Comparison of ENCODE assay signal across 13 mouse cellular contexts in the genomic region with DNA sequence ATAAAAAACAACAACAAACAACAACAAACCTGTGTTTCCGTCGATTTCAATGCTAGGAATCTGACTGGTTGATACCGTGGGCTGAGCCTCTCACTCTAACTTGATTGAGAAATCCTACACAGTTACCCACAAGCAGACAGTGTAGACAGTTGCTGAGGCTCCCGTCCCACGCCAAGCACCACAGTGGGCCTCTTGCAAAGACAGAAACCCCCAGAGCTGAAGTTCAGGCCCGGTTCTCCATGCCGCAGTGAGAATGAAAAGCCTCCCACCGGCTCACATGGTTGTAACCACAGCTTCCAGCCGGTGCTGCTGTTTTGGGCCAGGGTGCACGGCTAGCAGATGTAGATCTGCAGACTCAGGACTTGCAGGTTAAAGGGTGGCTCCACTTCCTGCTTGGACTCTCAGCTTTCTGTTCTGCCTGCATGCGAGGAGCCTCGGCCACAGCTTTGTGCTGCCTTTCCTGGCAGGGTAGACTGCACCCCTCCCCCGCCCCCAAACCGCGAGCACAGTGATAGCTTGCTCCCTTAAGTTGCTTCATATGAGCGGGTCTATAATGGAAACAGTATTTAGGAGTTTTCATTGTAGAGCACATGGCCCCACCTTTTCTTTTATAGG.
DNase-seq lines count a peak whose midpoint lies in the region; ATAC-seq and TF ChIP-seq lines count a peak whose summit lies in the region.
"Had no signal": no experiment of that assay in that cellular context is flagged by ENCODE, and none has a peak within 500 bp of the region (broad histone marks: within the 10 kb centered on the region; RNA-seq: fewer than 3 reads in every experiment).

No protein-coding gene starts in this region.

- no peaks in the 10 kb centered on the region for H3K36me3 ChIP-seq in lung, postnatal 0 days (ENCODE audit: insufficient read depth, low read length)
- no peaks in the 10 kb centered on the region for H3K36me3 ChIP-seq in forebrain, embryonic 11.5 days (ENCODE audit: control insufficient read depth, insufficient read depth, low read length)
- no peaks in the 10 kb centered on the region for H3K36me3 ChIP-seq in heart, embryonic 10.5 days
- H3K36me3 ChIP-seq: embryonic facial prominence, embryonic 12.5 days had no signal

- peak; percentile 5 for DNase-seq in lung, adult 2 months
- DNase-seq in lung, postnatal 0 days (ENCODE audit: low spot score), result no peak
- DNase-seq in lung, postnatal 4 days, result peak; percentile 46 to 54
- DNase-seq in forebrain, embryonic 11.5 days (ENCODE audit: low spot score), result no peak
- DNase-seq in frontal cortex, postnatal 36 days (ENCODE audit: low spot score in 2 of 2), result no peak
- no peak for DNase-seq in heart, embryonic 10.5 days (ENCODE audit: low spot score)
- DNase-seq: gastrocnemius, postnatal 36 days; left cerebral cortex, postnatal 4 days; right cerebral cortex, adult 18-20 months had no signal

- TF ChIP-seq EP300 in lung, postnatal 0 days (IDR thresholded peaks at IDR 0.05), result no peak

- no peak for ATAC-seq in lung, postnatal 0 days
- ATAC-seq in hematopoietic stem cell, adult 5-6 weeks (replicated peaks in 1 of 2; ENCODE audit: insufficient read depth in 1 of 2, low FRiP score in 2 of 2, low TSS enrichment in 1 of 2, low read depth in 1 of 2, poor library complexity in 2 of 2, severe bottlenecking in 2 of 2), result peak; percentile 92 to 93
- ATAC-seq in forebrain, embryonic 11.5 days (replicated peaks; ENCODE audit: low FRiP score), result no peak

- WGBS in lung, adult 2 months, result 53% methylated on average over 16 of the region's 16 CpGs
- 65% methylated on average over 16 of the region's 16 CpGs for WGBS in lung, postnatal 0 days
- 83% methylated on average over 16 of the region's 16 CpGs for WGBS in forebrain, embryonic 11.5 days
- 77% methylated on average over 16 of the region's 16 CpGs for WGBS in heart, embryonic 10.5 days

- no peaks in the 10 kb centered on the region for H3K4me1 ChIP-seq in lung, adult 2 months (ENCODE audit: control insufficient read depth, insufficient read depth, low read length)
- H3K4me1 ChIP-seq in lung, postnatal 0 days (ENCODE audit: insufficient read depth, low read depth, low read length), result no peaks in the 10 kb centered on the region
- no peaks in the 10 kb centered on the region; the same call in 1 of the 2 replicates for H3K4me1 ChIP-seq in forebrain, embryonic 11.5 days (replicated peaks; ENCODE audit: control insufficient read depth, insufficient read depth, low read length)
- H3K4me1 ChIP-seq in heart, embryonic 10.5 days, result 0 out of 2 replicates have a peak, but pooled peaks cover 4% of the 10 kb centered on the region

- TF ChIP-seq POLR2A in lung, adult 2 months (IDR thresholded peaks at IDR 0.05; ENCODE audit: borderline replicate concordance, extremely low read depth, low read depth, low read length), result no peak

- H3K27ac ChIP-seq in lung, postnatal 0 days (ENCODE audit: low read length), result no peak overlapping the region
- no peak overlapping the region for H3K27ac ChIP-seq in forebrain, embryonic 11.5 days (ENCODE audit: low read depth, low read length)
- no peak overlapping the region for H3K27ac ChIP-seq in heart, embryonic 10.5 days
- H3K27ac ChIP-seq: embryonic facial prominence, embryonic 12.5 days; kidney, postnatal 0 days had no signal

- TF ChIP-seq CTCF in lung, adult 2 months (IDR thresholded peaks at IDR 0.05; ENCODE audit: insufficient read depth, low read length), result no peak
- TF ChIP-seq CTCF in lung, postnatal 0 days (IDR thresholded peaks at IDR 0.05), result no peak

- H3K4me3 ChIP-seq in lung, adult 2 months (replicated peaks; ENCODE audit: extremely low read depth, low read depth, low read length), result no peak overlapping the region
- H3K4me3 ChIP-seq in lung, postnatal 0 days (ENCODE audit: low read depth, low read length), result no peak overlapping the region
- no peak overlapping the region for H3K4me3 ChIP-seq in forebrain, embryonic 11.5 days (ENCODE audit: low read depth, low read length)
- no peak overlapping the region for H3K4me3 ChIP-seq in heart, embryonic 10.5 days
- H3K4me3 ChIP-seq: embryonic facial prominence, embryonic 12.5 days; myocyte had no signal

- H3K9ac ChIP-seq in lung, postnatal 0 days (replicated peaks; ENCODE audit: low read depth), result no peak overlapping the region
- H3K9ac ChIP-seq in forebrain, embryonic 11.5 days (ENCODE audit: low read length), result no peak overlapping the region
- H3K9ac ChIP-seq: embryonic facial prominence, embryonic 12.5 days had no signal

- H3K4me2 ChIP-seq in lung, postnatal 0 days (replicated peaks; ENCODE audit: low read depth, low read length), result no peak overlapping the region
- H3K4me2 ChIP-seq in forebrain, embryonic 11.5 days (ENCODE audit: low read depth, low read length, severe bottlenecking), result no peak overlapping the region
- H3K4me2 ChIP-seq: embryonic facial prominence, embryonic 12.5 days had no signal

- no peaks in the 10 kb centered on the region for H3K27me3 ChIP-seq in lung, postnatal 0 days (replicated peaks; ENCODE audit: insufficient read depth, low read length)
- no peaks in the 10 kb centered on the region for H3K27me3 ChIP-seq in forebrain, embryonic 11.5 days (ENCODE audit: control insufficient read depth, insufficient read depth, low read length)
- no peaks in the 10 kb centered on the region for H3K27me3 ChIP-seq in heart, embryonic 10.5 days (ENCODE audit: insufficient read depth, poor library complexity, severe bottlenecking)
- H3K27me3 ChIP-seq: embryonic facial prominence, embryonic 12.5 days had no signal

- H3K9me3 ChIP-seq in lung, postnatal 0 days (ENCODE audit: low read length), result 0 out of 2 replicates have a peak, but pooled peaks cover 4% of the 10 kb centered on the region
- H3K9me3 ChIP-seq in forebrain, embryonic 11.5 days (ENCODE audit: control insufficient read depth, low read length), result peaks cover 4% of the 10 kb centered on the region
- H3K9me3 ChIP-seq in heart, embryonic 10.5 days, result peaks cover 5% of the 10 kb centered on the region; the same call in 1 of the 2 replicates

Comparison
In these comparisons a context has a peak if more than half of its experiments do, and no peak if none do; other contexts are left out.
1. DNase-seq: peak in lung, adult 2 months (single experiment) and lung, postnatal 4 days (2 of 2); none in lung, postnatal 0 days (single experiment), forebrain, embryonic 11.5 days (single experiment), frontal cortex, postnatal 36 days (0 of 2) and heart, embryonic 10.5 days (single experiment).
2. ATAC-seq: peak in hematopoietic stem cell, adult 5-6 weeks (2 of 2); none in lung, postnatal 0 days (single experiment) and forebrain, embryonic 11.5 days (single experiment).